Mouse (Mus musculus) regulatory T cell (primary cell): Measurements from ENCODE around the gene Rdh5.

Experiments
- in situ Hi-C: fragments of 300-600 bp; cut with MboI, MseI; formaldehyde crosslinking; loops from one replicate; pipeline ENCODE4 v1.15.1; 2025; ENCODE audit warnings: high pct_unique_total_duplicates

Rdh5 gene

DNA sequence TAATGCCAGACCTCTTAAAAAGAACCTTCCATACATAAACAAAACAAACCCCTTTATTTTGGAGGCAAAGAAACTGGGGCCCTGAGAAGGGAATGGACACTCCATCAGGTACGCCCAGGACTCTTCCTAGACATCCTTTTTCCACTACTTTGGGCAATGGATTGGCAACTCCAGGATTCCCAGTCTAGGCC is at the start of gene Rdh5:
TSS of gene Rdh5 (minus strand) at position 67 of the 191 bp plus-strand sequence.
- in situ Hi-C loops = no loop called here

DNA sequence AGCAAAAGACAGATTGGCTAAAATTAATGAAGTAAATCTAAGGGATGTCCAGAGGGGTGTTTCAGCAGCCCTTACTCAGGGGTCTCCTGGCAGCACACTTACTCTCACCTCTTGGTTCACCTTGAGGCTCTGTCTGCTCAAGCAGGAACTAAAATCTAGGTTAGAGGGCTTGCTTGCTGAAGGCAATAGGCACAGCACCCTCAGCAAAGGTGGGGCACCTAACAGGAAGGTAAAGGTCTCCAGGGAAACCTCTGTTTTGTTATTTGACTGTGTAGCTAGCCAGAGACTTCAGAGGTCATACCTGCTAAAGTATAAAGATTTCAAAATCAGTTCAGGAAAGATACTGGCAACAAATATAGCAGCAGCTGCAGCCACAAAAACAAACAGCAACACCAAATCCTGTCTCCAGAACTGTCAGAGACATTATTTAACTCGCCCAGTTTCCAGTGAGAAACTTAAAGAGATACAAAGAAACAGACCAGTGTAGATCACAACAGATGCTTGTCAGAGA is 48.1 kb upstream of the Rdh5 start:
- in situ Hi-C loops = loop anchor here (10.0 kb wide), 1 partner anchor 1946 kb away; no protein-coding TSS in a partner anchor

DNA sequence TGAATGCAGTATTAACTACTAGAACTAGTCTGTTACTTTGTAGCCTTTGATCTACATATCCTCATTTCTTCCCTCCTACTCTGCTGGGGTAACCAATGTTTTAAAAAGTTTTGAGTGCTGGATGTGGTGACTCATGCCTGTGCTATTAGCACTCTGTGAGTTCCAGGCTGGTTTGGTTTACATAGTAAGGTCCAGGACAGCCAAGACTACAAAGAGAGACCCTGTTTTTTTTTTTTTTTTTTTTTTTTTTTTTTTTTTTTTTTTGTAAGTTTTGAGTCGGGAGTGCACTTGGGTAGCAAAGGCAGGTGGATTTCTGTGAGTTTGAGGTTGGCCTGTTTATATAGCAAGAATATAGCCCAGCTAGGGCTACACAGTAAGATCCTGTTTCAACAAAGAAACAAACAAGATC is 45.7 kb upstream of the Rdh5 start:
- in situ Hi-C loops = no loop called here

DNA sequence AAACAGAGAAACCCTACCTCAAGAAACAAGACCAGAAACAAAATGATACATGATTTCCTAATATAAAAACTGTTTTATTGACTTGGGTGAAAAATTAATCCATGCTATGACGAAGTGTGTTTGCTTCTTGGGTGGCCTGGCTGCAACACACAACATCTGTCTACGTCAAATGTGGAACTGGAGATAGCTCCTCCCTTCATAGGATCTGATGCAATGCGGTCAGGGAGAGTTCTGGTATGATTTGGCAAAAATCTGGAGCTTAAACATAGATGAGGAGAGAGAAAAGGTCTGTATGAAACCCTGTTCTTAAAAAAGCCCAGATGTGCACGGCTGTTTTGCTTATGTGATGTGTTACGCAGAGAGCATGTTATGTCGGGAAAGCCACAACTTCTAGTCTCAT is 43.2 kb upstream of the Rdh5 start:
- in situ Hi-C loops = no loop called here

DNA sequence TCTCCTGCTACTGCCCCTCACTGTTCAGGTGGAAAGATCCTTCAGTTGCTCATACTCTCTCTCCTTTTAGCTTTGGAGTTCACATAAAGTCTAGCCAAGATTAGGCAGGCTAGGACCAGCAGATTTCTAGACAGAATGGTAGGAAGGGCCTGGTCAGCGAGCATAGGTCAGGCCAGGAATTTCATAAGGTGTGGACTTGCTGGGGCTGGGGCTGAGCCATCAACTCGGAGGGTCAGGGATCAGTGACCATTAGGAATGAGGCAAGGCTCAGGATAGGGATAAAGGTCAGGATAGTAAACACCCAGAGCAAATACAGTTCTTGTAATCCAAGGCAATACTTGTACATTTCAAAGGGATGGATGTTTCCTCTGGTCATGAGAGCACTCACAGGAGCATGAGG is 42.3 kb upstream of the Rdh5 start:
- in situ Hi-C loops = no loop called here

DNA sequence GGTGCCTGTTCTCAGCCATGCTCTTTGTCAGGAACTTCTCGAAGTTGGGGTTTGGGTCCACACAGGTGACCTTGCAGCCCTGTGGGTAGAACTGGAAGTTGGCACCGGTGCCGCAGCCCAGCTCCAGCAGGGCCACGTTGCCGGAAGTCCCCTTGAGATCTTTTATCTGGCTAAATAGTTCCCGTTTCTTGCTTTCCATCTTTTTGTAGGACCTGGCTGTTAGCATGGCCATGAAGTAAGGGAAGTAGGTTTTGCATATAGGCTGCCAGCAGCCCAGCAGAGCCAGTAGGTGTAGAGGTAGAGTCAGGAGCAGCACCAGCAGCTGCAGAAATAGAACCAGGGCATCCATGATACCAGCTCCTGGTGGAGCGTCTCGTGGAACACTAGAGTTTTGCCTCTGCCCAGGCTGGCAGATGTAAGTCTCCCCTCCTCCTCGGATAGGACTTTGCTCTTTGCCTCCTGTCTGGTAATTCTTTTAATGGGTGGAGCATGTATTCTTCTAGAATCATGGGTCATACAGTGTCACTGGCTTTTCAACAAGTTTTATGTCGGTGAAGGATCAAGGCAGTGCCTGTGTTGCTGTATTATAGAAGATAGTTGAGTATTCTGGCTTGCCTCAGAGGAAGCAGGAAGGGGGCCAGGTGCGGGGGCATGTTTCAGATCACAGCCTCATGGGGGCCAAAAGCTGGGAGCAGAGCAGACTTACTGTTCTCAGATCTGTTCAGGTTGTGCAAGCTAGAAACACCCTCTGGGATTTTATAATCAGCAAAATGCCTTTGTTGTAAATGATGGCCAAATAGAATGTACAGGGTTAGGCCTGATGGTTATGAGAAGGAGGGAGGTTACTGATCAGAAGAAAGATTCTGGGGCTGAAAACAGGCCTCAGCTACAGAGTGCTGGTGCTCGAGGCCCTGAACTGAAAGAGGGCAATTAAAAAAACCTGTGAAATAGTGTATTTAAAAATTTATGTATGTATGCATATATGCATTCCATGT is 38.2 kb upstream of the Rdh5 start, which contains the start of gene Mettl7b:
TSS of gene Mettl7b (minus strand) at position 399 of the 995 bp plus-strand sequence.
- in situ Hi-C loops = no loop called here

DNA sequence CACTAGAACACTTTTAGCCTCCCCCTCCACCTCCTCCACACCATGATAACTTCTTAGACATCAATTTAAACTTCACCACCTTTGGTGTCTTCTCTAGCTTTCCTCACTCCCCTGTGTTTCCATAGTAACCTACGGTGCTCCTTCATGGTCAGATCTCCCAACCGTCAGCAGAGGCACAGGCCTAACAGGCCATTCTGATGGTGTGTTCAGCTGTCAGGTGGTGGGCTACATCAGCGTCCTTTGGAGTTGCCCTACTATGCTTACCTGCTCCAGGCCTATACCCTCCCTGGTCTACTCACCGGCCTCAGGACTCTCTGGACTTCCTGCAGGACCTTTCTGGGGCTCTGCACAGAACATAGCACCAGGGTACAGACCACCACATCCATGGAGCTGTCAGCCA is 37.5 kb upstream of the Rdh5 start:
- in situ Hi-C loops = no loop called here

DNA sequence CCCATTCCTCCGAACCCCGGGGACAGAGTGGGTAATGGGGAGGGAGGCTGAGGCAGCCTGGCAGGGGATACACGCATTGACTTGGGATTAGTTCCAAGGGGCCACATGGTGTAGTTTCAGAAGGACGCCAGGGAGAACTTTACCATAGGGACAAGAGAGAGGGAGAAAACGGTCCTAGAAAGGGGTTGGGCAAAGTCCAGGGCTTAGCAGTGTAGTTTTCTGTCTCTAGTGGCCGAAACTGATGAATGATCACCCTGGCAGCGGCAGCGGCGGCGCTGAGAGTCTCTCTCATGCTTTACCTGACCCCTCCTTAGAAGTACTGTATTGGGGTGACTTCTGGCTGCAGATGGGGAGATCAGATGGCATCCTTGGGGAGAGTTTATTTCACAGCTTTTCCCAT is 35.7 kb upstream of the Rdh5 start:
- in situ Hi-C loops = no loop called here

DNA sequence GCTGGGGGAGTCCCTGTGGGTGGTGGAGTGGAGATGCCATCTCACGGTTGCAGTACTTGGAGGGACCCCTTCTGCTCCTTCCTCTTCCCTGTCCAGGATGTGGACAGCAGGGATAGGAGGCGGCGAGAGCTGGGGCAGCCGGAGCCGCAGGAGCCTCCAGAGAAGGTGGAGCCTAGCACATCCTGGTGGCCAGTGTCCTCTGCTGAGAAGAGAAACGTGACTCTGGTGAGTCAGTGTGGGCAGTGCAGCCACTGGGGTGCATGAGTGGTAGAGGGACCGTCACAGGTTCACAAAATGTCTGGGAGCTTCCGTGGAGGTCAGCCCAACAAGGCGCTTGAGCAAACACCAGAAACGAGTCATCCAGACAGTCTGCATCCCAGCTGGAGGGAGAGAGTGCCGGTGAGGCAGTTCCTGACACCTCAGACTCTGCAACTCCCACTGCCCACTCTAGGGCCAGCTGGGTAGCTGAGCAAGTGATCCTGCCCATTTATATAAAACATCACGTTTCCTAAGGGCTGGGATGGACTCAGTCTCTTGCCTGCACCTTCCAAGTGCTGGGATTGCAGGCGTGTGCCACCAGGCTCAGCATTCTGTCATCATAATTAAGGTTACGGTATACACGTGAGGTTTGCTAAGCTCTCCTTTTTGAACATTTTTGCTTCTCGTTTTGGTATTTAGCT is 27.7 kb upstream of the Rdh5 start:
- in situ Hi-C loops = no loop called here

DNA sequence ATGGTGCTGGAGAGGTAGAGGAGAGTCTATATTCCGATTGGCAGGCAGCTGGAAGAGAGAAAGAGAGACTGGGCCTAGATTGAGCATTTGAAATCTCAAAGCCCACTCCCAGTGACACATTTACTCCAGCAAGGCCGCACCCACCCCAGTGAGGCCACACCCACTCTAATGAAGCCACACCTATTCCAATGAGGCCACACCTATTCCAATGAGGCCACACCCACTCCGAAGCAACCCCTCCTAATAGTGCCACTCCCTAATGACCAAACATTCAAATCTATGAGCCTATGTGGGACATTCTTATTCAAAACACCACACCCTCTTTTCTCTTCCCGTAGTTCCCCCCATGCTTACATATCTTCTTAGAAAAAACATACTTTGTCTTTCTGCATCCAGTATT is 24.8 kb upstream of the Rdh5 start:
- in situ Hi-C loops = no loop called here

DNA sequence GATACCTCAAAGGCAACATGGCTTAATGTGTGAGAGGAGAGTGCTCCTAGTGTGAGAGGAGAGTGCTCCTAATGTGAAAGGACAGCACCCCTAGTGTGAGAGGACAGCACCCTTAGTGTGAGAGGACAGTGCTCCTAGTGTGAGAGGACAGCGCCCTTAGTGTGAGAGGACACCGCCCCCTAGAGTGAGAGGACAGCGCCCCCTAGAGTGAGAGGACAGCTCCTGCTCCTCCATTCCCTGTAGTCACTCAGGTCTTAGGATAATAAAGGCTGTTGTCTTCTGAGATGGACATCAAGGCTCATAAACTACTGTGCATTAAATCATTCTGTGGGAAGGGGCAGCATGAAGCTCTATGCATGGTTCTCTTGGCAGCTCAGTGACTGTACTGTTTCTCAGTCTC is 23.0 kb upstream of the Rdh5 start:
- in situ Hi-C loops = no loop called here

DNA sequence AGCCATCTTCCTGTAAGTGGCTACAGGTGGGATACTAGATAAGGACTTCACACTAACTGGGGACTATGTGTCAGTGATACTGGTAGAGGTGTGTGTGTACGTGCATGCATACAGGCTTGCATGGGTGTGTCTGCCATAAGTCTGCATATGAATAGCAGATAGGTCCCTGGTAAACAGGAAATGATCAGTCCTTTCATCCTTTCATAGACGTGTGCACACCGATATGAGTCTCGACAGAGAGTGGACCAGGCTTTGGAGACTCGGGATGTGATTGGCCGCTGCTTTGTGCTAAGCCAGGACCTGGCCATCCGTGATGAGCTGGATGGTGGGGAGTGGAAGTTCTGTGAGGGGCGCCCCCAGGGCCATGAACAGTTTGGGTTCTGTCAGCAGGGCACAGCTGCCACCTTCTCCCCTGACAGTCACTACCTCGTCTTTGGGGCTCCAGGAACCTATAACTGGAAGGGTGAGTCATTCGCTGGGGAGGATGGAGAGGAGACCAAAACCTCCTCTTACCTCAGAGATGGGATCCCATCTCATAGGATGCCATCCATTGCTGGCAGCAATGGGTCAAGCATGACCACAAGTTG is 17.9 kb upstream of the Rdh5 start:
- in situ Hi-C loops = no loop called here

DNA sequence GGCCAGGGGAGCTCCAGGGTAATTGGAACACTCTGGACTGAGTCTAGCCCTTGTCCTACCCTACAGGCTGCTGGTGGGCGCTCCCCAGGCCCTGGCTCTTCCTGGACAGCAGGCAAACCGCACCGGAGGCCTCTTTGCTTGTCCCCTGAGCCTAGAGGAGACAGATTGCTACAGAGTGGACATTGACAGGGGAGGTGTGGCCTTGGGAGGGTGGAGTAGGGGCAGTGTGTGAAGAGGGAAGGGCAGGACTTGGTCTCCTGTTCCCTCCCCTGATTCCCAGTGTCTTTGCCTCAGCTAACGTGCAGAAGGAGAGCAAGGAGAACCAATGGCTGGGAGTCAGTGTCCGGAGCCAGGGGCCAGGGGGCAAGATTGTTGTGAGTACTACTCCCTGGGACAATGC is 16.3 kb upstream of the Rdh5 start:
- in situ Hi-C loops = no loop called here

DNA sequence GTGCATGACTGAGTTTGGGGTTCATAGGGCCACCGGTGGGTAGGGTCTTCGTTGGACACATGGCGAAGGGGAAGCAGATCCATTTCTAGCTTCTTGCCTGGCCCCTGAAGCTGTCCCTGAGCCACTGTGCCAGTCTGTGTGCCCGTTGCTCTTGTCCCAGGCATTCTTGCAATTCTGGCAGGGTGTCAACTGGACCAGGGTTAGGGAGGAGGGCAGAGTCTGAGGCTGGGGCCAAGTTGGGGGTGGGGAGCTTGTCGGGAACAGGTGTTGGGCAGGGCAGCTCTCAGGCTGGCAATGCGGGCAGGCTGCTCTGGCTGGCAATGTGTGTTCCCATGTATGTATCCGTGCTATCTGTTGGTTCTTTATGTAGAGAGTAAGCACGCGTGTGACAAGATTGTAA is 15.8 kb upstream of the Rdh5 start:
- in situ Hi-C loops = no loop called here

DNA sequence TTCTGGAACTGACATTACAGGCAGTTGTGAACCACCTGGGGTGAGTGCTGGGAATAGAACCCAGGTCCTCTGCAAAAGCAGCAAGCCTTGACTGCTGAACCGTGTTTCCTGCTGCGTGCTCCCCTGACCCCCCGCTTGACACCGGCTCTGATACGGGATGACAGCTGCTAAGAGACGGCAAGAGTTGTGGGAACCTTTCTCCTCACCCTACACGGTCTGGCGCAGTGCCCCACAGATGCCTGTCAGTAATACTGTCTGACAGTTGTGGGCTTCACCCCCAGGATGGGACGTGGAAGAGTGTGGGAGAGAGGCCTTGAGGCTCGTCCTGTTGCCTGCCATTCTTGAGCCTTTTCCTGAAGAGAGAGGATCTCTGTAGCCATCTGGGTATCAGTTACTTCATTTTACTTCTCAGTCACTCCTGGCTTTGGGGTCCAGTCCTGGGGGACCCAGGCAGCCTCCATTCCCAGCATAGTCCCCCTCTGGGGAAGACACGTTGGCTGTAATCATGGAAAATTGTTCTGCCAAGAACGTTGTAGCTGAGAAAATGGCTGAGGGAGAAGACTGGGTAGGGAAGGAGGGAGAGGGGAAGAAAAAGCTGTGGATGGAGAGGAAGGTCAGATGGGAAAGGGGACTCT is 15.2 kb upstream of the Rdh5 start:
- in situ Hi-C loops = no loop called here

DNA sequence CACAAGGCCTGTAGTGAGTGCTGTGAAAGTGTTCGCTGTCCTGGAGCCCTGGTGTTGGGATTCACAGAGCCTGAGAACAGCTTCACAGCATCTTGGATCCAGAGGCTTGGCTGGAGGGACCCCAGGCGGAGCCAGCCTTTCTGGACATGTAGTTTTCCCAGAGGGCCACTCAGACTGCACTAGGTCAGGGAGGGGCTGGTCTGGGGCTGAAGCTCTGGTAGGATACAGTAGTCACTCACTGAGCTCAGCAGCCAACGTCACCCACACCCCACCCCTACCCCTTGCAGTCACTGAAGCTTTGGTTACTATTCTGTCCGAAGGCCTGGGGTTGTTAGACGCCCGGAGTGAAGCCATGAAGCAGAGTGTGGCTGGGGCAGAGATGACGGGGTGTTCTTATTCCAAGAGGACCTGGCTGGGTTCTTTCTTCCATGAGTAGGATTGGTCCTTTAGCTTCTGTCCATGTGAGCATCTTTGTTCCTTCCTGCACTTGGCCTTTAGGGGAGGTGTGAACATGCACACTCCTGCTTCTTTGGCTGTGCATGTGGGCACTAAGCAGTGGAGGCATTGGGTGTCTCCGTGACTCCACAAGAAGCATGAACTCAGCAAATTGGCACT is 13.2 kb upstream of the Rdh5 start:
- in situ Hi-C loops = no loop called here

DNA sequence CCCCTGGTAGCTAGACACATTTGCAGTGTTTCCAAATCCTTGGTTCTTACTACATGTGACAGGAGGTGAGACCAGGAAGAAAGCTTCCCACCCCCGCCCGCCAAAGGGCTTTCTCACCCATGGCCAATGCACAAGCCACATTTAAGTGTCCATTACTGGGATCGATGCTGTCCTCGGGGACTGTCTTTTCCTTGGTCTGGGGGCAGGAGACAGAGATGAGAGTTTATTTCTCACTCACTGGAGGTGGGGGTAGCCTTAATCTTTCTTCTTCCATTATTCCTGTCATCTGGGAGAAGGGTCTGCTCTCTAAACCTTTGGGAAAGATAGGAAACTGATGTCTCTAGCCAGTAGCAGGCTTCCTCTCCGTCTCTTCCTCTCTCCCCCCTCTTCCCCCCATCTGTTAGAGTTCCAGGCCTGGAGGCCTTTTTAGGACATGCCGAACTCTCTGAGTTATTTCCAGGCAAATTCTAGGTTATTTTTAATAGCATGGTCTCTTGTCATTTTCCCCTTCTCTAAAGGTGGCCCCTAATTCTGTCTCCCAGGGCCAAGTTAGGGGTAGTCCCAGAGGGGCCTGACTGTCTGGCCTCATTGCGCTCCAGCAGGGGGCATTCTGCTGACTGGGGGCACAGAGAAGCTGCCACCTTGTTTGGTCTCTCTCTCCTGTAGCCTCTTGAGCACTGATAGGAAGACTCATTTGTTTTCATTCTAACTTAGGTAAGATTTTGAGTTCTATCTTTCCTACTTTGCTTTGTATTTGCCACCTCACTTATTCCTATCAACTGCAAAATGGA is 12.5 kb upstream of the Rdh5 start:
- in situ Hi-C loops = no loop called here

DNA sequence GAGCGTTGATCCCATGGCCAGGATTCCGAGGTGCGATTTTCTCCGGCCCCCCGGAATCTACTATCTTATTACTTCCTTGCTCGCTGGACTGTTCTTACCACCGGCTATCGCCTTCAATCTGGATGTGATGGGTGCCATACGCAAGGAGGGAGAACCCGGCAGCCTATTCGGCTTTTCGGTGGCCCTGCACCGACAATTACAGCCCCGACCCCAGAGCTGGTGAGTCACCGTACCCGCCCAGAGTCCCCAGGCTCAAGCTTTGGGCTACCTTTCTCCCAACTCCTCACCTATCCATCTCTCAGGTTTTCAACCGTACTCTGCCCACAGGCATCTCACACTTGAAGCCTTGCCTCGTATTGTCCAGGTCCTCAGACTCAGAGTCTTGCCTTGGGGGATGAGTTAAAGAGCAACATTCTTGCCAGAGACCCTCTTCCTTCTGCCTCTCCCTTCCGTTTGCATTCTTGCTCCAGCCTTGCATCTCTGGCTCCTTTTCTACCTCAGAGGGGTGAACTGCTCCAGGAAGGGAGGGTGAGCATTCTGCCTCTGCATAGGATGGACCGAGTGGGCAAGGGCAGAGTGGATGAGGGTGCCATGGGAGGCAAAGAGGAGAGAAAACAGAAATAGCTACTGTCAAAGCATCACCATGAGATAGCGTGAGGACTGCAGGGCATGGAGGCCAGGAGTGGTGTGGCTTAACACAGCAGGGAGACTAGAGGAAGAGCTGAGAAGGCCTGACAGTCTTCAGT is 11.5 kb upstream of the Rdh5 start:
- in situ Hi-C loops = no loop called here

DNA sequence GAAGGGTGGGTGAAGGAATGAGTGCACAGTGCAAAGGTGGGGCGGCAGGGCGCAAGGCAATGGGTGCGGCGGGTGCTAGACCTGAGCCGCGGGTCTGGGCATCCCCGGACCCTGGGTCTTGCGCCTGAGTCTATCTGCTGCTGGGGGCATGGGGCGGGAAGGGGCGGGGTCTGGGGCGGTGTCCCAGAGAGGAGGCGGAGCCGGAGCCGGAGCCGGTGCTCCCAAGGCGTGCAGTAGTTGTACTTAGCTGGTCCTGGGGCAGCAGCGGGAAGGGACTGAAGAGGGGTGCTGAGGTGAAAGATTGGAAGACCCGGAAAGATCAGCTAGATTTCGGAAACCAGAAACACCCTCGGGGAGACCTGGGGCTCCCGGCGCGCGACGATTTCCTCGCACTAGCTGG is 10.9 kb upstream of the Rdh5 start, which contains the start of gene Itga7:
TSS of gene Itga7 (plus strand) at position 245 of the 400 bp plus-strand sequence.
- in situ Hi-C loops = no loop called here

DNA sequence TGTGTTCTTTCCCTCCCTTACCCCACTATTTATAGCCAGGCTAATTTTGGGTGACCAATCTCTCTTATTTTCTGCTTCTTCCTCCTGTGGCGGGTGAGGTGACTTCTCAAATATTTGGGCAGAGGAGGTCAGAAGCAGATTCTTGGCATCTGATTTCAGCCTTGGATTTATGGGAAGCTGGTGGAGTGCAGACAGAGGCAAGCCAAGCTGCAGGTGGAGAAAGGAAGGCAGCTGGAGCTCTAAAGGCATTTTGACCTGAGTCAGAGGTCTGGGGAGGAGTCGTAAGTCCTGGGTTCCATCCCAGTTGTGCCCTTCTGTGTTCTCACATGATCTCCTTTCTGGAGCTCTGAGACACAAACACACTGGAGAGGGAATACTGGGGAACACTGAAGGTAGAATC is 8.8 kb upstream of the Rdh5 start:
- in situ Hi-C loops = no loop called here
